Mouse (Mus musculus): ENCODE results near the gene Snx29. TPM values are rescaled to one million over a fixed set of nuclear protein-coding genes. Genes with fewer than 3 reads are reported as not detected.

The Snx29 gene
- polyA plus RNA-seq, 1 experiment from 2014 or later: 14.2 TPM

- Histone ChIP-seq H3K9me3 (replicated peaks) (no peaks in the 10 kb centered on the region), H3K4me3 (replicated peaks) (no peak overlapping the region), H3K4me1 (peaks cover 11% of the 10 kb centered on the region), H3K27ac (replicated peaks) (no peak overlapping the region), H3K27me3 (no peaks in the 10 kb centered on the region), H3K36me3 (no peaks in the 10 kb centered on the region), H3K9ac (no peak overlapping the region), H3K4me2 (replicated peaks) (no peak overlapping the region)
- 86% methylated on average over 7 of the region's 7 CpGs for WGBS
- ATAC-seq (ENCODE audit: insufficient number of reproducible peaks, low FRiP score, low TSS enrichment, low read depth): no peak
These were observed 172.2 kb downstream of the Snx29 start for GRCm38 (mm10) chr16:11494895-11495294.

- no peak for ATAC-seq (ENCODE audit: insufficient number of reproducible peaks, low FRiP score, low TSS enrichment, low read depth)
- no peak overlapping the region for H3K9ac ChIP-seq
- no peak overlapping the region for H3K4me2 ChIP-seq (replicated peaks)
- no peak overlapping the region for H3K27ac ChIP-seq (replicated peaks)
- H3K27me3 ChIP-seq: no peaks in the 10 kb centered on the region
- 83% methylated on average over 9 of the region's 10 CpGs for WGBS
- H3K9me3 ChIP-seq (replicated peaks): no peaks in the 10 kb centered on the region
- H3K4me3 ChIP-seq (replicated peaks): no peak overlapping the region
- H3K36me3 ChIP-seq: no peaks in the 10 kb centered on the region
- peaks cover 16% of the 10 kb centered on the region for H3K4me1 ChIP-seq
These were observed 173.4 kb downstream of the Snx29 start for GRCm38 (mm10) chr16:11495923-11496616.

GRCm38 (mm10) chr16:11496721-11497120 is 174.0 kb downstream of the Snx29 start:
- peaks cover 22% of the 10 kb centered on the region for H3K4me1 ChIP-seq
- H3K4me3 ChIP-seq (replicated peaks): no peak overlapping the region
- no peak for ATAC-seq (ENCODE audit: insufficient number of reproducible peaks, low FRiP score, low TSS enrichment, low read depth)
- H3K9me3 ChIP-seq (replicated peaks): no peaks in the 10 kb centered on the region
- H3K27ac ChIP-seq (replicated peaks): no peak overlapping the region
- 59% methylated on average over 3 of the region's 3 CpGs for WGBS
- H3K36me3 ChIP-seq: no peaks in the 10 kb centered on the region
- no peak overlapping the region for H3K9ac ChIP-seq
- no peaks in the 10 kb centered on the region for H3K27me3 ChIP-seq
- H3K4me2 ChIP-seq (replicated peaks): no peak overlapping the region

- Histone ChIP-seq H3K27me3 (no peaks in the 10 kb centered on the region), H3K36me3 (no peaks in the 10 kb centered on the region), H3K4me2 (replicated peaks) (no peak overlapping the region), H3K4me3 (replicated peaks) (no peak overlapping the region), H3K9me3 (replicated peaks) (no peaks in the 10 kb centered on the region), H3K4me1 (peaks cover 24% of the 10 kb centered on the region), H3K27ac (replicated peaks) (no peak overlapping the region), H3K9ac (no peak overlapping the region)
- WGBS: 51% methylated on average over 4 of the region's 4 CpGs
- no peak for ATAC-seq (ENCODE audit: insufficient number of reproducible peaks, low FRiP score, low TSS enrichment, low read depth)
These were observed 177.4 kb downstream of the Snx29 start for GRCm38 (mm10) chr16:11500061-11500460.

- no peak overlapping the region for H3K4me3 ChIP-seq (replicated peaks)
- H3K27ac ChIP-seq (replicated peaks): no peak overlapping the region
- no peak for ATAC-seq (ENCODE audit: insufficient number of reproducible peaks, low FRiP score, low TSS enrichment, low read depth)
- H3K36me3 ChIP-seq: no peaks in the 10 kb centered on the region
- no peaks in the 10 kb centered on the region for H3K27me3 ChIP-seq
- peaks cover 34% of the 10 kb centered on the region for H3K4me1 ChIP-seq
- H3K4me2 ChIP-seq (replicated peaks): no peak overlapping the region
- 74% methylated on average over 3 of the region's 3 CpGs for WGBS
- no peak overlapping the region for H3K9ac ChIP-seq
- no peaks in the 10 kb centered on the region for H3K9me3 ChIP-seq (replicated peaks)
These were observed 178.4 kb downstream of the Snx29 start for GRCm38 (mm10) chr16:11501138-11501537.

GRCm38 (mm10) chr16:11501611-11502010 is 178.9 kb downstream of the Snx29 start:
- no peaks in the 10 kb centered on the region for H3K36me3 ChIP-seq
- WGBS: 55% methylated on average over 2 of the region's 2 CpGs
- peaks cover 35% of the 10 kb centered on the region for H3K4me1 ChIP-seq
- H3K4me3 ChIP-seq (replicated peaks): no peak overlapping the region
- no peak overlapping the region for H3K27ac ChIP-seq (replicated peaks)
- no peaks in the 10 kb centered on the region for H3K27me3 ChIP-seq
- ATAC-seq (ENCODE audit: insufficient number of reproducible peaks, low FRiP score, low TSS enrichment, low read depth): no peak
- H3K9ac ChIP-seq: no peak overlapping the region
- no peaks in the 10 kb centered on the region for H3K9me3 ChIP-seq (replicated peaks)
- H3K4me2 ChIP-seq (replicated peaks): no peak overlapping the region

- H3K9me3 ChIP-seq (replicated peaks): no peaks in the 10 kb centered on the region
- H3K4me2 ChIP-seq (replicated peaks): no peak overlapping the region
- ATAC-seq (ENCODE audit: insufficient number of reproducible peaks, low FRiP score, low TSS enrichment, low read depth): no peak
- 78% methylated on average over 2 of the region's 2 CpGs for whole genome bisulfite sequencing
- no peak overlapping the region for H3K9ac ChIP-seq
- H3K27me3 ChIP-seq: no peaks in the 10 kb centered on the region
- no peak overlapping the region for H3K4me3 ChIP-seq (replicated peaks)
- 0 out of 2 replicates have a peak overlapping the region, but pooled peaks have one; percentile 39 for H3K27ac ChIP-seq (replicated peaks)
- H3K36me3 ChIP-seq: no peaks in the 10 kb centered on the region
- H3K4me1 ChIP-seq: peaks cover 27% of the 10 kb centered on the region
These were observed 182.2 kb downstream of the Snx29 start for GRCm38 (mm10) chr16:11504666-11505491.

GRCm38 (mm10) chr16:11505492-11506176 is 182.9 kb downstream of the Snx29 start:
- WGBS: 70% methylated on average over 5 of the region's 5 CpGs

GRCm38 (mm10) chr16:11507188-11507731 is 184.6 kb downstream of the Snx29 start:
- 33% methylated on average over 9 of the region's 9 CpGs for WGBS
- Histone ChIP-seq H3K9me3 (replicated peaks) (no peaks in the 10 kb centered on the region), H3K36me3 (no peaks in the 10 kb centered on the region), H3K9ac (no peak overlapping the region), H3K27me3 (no peaks in the 10 kb centered on the region), H3K4me3 (replicated peaks) (no peak overlapping the region), H3K4me1 (peaks cover 15% of the 10 kb centered on the region), H3K27ac (replicated peaks) (no peak overlapping the region), H3K4me2 (replicated peaks) (no peak overlapping the region)
- ATAC-seq (ENCODE audit: insufficient number of reproducible peaks, low FRiP score, low TSS enrichment, low read depth): 0 out of 2 replicates have a peak, but pooled peaks have one; percentile 40

More at GRCm38 (mm10) chr16:11505492-11506176, 182.9 kb downstream of the Snx29 start:
- Histone ChIP-seq H3K4me3 (replicated peaks) (no peak overlapping the region), H3K27me3 (no peaks in the 10 kb centered on the region), H3K4me1 (peaks cover 23% of the 10 kb centered on the region), H3K27ac (replicated peaks) (no peak overlapping the region), H3K36me3 (no peaks in the 10 kb centered on the region), H3K4me2 (replicated peaks) (no peak overlapping the region), H3K9ac (no peak overlapping the region), H3K9me3 (replicated peaks) (no peaks in the 10 kb centered on the region)
- ATAC-seq (ENCODE audit: insufficient number of reproducible peaks, low FRiP score, low TSS enrichment, low read depth): 0 out of 2 replicates have a peak, but pooled peaks have one; percentile 41

GRCm38 (mm10) chr16:11508341-11508740 is 185.6 kb downstream of the Snx29 start:
- Histone ChIP-seq H3K4me3 (replicated peaks) (no peak overlapping the region), H3K4me1 (peaks cover 15% of the 10 kb centered on the region), H3K9ac (no peak overlapping the region), H3K9me3 (replicated peaks) (no peaks in the 10 kb centered on the region), H3K27ac (replicated peaks) (no peak overlapping the region), H3K36me3 (no peaks in the 10 kb centered on the region), H3K27me3 (no peaks in the 10 kb centered on the region), H3K4me2 (replicated peaks) (no peak overlapping the region)
- 79% methylated on average over 7 of the region's 7 CpGs for WGBS
- no peak for ATAC-seq (ENCODE audit: insufficient number of reproducible peaks, low FRiP score, low TSS enrichment, low read depth)

GRCm38 (mm10) chr16:11510416-11510815 is 187.7 kb downstream of the Snx29 start:
- H3K27ac ChIP-seq (replicated peaks): no peak overlapping the region

More at GRCm38 (mm10) chr16:11510416-11510815, 187.7 kb downstream of the Snx29 start:
- Histone ChIP-seq H3K27me3 (no peaks in the 10 kb centered on the region), H3K9me3 (replicated peaks) (no peaks in the 10 kb centered on the region), H3K4me3 (replicated peaks) (no peak overlapping the region), H3K9ac (no peak overlapping the region), H3K4me1 (peaks cover 12% of the 10 kb centered on the region), H3K36me3 (no peaks in the 10 kb centered on the region), H3K4me2 (replicated peaks) (no peak overlapping the region)
- 77% methylated on average over 2 of the region's 2 CpGs for WGBS
- ATAC-seq (ENCODE audit: insufficient number of reproducible peaks, low FRiP score, low TSS enrichment, low read depth): no peak
